Mouse (Mus musculus) neutrophil, adult 59 days (primary cell): Measurements from ENCODE around the gene Rnf138rt1. TPM values are rescaled to one million over a fixed set of nuclear protein-coding genes. Genes with fewer than 3 reads are reported as not detected.

Experiments
- total RNA-seq, 2 experiments: library from RNA; stranded (reverse); gene quantifications; 1 replicate in 1 of 2; 2 replicates in 1 of 2; pipeline ENCODE4 v1.2.4; 2023

The Rnf138rt1 gene
- 1 to 10 TPM in 1 of 2 experiments, under 1 TPM in 1; 0.86 to 1.8 TPM for total RNA-seq

DNA sequence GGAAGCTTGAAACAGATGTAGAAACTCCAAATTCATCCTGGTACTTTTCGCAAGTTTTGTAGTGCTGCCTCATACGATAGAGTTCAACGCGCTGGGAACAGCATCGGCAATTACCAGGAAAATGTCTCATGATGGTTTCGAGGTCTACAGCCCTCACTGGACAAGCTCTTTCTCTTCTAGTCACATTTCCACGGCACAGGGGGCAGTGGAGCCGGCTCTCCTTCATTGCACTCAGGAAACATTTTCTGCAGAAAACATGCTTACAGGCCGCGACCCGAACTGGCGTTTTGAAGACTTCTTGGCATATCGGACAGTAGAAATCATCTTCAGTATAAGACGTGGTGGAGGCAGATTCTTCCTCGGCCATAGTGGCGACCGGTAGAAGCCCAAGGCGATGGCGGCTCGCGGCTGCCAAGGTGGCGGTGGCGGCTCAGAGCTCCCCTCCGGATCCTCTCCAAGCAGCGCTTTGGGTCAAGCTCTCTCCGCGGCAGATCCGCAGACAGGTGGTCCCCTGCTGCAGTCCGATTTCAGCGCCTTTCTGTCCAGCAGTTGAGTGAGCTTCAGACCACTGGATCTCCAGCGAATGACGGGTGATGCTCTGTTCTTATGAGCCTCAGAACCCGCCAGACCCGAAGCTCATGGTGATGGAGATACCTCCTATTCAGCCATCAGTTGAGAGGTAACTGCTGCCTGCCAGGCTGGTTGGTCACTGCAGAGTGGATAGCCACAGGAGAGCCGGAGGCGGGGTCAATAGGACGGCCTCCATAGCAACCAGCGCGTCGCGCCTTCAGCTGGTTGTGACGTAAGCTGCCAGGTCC lies at the start of gene Rnf138rt1:
Gene Rnf138rt1, minus strand, starts transcription at position 713 of the 818 bp plus-strand sequence.

Other genes with a start within 250 kb of the Rnf138rt1 start
- not detected for gene Grpr, start 211.7 kb downstream of the Rnf138rt1 start, total RNA-seq
- gene Ap1s2, start 147.7 kb upstream of the Rnf138rt1 start, total RNA-seq, result 100 to 1,000 TPM; 148 to 174 TPM
- 10 to 100 TPM; 27.2 to 33.8 TPM for gene Zrsr2, start 197.3 kb upstream of the Rnf138rt1 start, total RNA-seq